ENCODE assay signal across 8 mouse cellular contexts in the genomic region with DNA sequence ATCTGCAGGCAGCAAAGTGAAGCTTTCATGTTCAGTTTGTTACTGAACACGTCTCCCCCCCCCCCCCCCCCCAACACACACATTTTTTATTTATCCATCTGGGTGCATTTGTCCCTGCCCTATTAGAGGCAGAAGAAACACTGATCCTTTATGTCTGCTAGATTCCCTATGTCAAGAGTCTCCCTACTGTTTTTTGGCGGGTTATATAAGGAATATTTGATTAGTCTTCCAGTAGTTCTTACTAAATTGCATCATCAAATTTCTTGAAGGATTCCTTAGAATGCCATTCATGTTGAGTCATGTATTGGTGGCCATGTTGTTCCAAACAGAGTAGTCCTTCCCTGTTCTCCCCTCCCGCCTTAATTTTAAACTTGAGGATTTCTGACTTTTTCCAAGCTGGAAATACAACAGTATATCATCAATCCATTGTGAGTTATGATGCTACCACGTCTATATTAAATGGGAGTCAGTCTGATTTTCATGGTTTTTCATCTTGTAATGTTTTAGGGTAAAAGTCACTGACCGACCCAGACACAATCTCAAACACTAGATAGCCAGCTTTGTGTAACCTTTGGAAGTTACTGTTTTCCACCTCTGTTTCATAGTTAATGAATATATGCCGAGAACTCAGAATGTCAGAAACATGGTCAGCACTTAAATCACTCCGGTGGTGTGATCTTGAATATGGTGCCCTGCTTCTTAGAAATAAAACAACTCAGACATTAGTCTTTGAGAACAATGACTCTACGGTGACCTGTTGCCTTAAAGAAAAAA. TPM values are rescaled to one million over a fixed set of nuclear protein-coding genes. Genes with fewer than 3 reads are reported as not detected.
DNase-seq lines count a peak whose midpoint lies in the region; ATAC-seq and TF ChIP-seq lines count a peak whose summit lies in the region.
"Had no signal": no experiment of that assay in that cellular context is flagged by ENCODE, and none has a peak within 500 bp of the region (broad histone marks: within the 10 kb centered on the region; RNA-seq: fewer than 3 reads in every experiment).

No protein-coding gene starts in this region.

- no peak for DNase-seq in lung, embryonic 14.5 days
- no peak for DNase-seq in lung, postnatal 10 days
- no peak for DNase-seq in urinary bladder, postnatal 14 days (ENCODE audit: low spot score)
- DNase-seq in urinary bladder, postnatal 36 days (ENCODE audit: low spot score in 2 of 2), result no peak
- DNase-seq: heart, adult 18-20 months had no signal

- peak overlapping the region; percentile 84 for H3K4me2 ChIP-seq in lung, embryonic 14.5 days
- peak overlapping the region; percentile 71 for H3K4me2 ChIP-seq in limb, embryonic 12.5 days
- H3K4me2 ChIP-seq in stomach, embryonic 15.5 days, result peak overlapping the region; percentile 66

- H3K4me3 ChIP-seq in lung, embryonic 14.5 days (ENCODE audit: low read depth, low read length), result peak overlapping the region; percentile 92
- H3K4me3 ChIP-seq in embryonic fibroblast, embryonic 13.5 days (ENCODE audit: insufficient read depth, low read length), result peak overlapping the region; percentile 62
- H3K4me3 ChIP-seq in limb, embryonic 12.5 days (replicated peaks), result peak overlapping the region; percentile 97
- peak overlapping the region; percentile 97 for H3K4me3 ChIP-seq in stomach, embryonic 15.5 days (replicated peaks)

- no peak for TF ChIP-seq CTCF in lung, embryonic 14.5 days (IDR thresholded peaks at IDR 0.05; ENCODE audit: low read depth)
- TF ChIP-seq CTCF in embryonic fibroblast, embryonic 13.5 days (IDR thresholded peaks at IDR 0.05; ENCODE audit: borderline replicate concordance, insufficient read depth, low read length), result no peak

- peaks cover 30% of the 10 kb centered on the region for H3K36me3 ChIP-seq in lung, embryonic 14.5 days (ENCODE audit: insufficient read depth)
- H3K36me3 ChIP-seq in limb, embryonic 12.5 days, result peaks cover 32% of the 10 kb centered on the region
- H3K36me3 ChIP-seq in stomach, embryonic 15.5 days, result peaks cover 26% of the 10 kb centered on the region

- no peaks in the 10 kb centered on the region for H3K9me3 ChIP-seq in lung, embryonic 14.5 days (ENCODE audit: low read depth, low read length)
- H3K9me3 ChIP-seq in limb, embryonic 12.5 days, result no peaks in the 10 kb centered on the region
- H3K9me3 ChIP-seq in stomach, embryonic 15.5 days, result no peaks in the 10 kb centered on the region

- H3K27me3 ChIP-seq in lung, embryonic 14.5 days (ENCODE audit: insufficient read depth, low read length), result no peaks in the 10 kb centered on the region
- H3K27me3 ChIP-seq in limb, embryonic 12.5 days, result no peaks in the 10 kb centered on the region
- H3K27me3 ChIP-seq in stomach, embryonic 15.5 days (replicated peaks), result no peaks in the 10 kb centered on the region

- ATAC-seq in lung, embryonic 14.5 days (ENCODE audit: insufficient read depth), result no peak
- no peak for ATAC-seq in limb, embryonic 12.5 days (ENCODE audit: insufficient number of reproducible peaks, insufficient read depth, low FRiP score, low TSS enrichment, low read depth)
- ATAC-seq in stomach, embryonic 15.5 days (ENCODE audit: insufficient read depth, low FRiP score, low read depth), result no peak

- no peak overlapping the region for H3K27ac ChIP-seq in lung, embryonic 14.5 days (ENCODE audit: low read depth)
- H3K27ac ChIP-seq in embryonic fibroblast, embryonic 13.5 days (ENCODE audit: insufficient read depth, low read length), result no peak overlapping the region
- H3K27ac ChIP-seq in limb, embryonic 12.5 days, result no peak overlapping the region
- no peak overlapping the region for H3K27ac ChIP-seq in stomach, embryonic 15.5 days

- peak overlapping the region; percentile 88 for H3K9ac ChIP-seq in lung, embryonic 14.5 days
- H3K9ac ChIP-seq in limb, embryonic 12.5 days (replicated peaks), result no peak overlapping the region
- H3K9ac ChIP-seq in stomach, embryonic 15.5 days, result 0 out of 2 replicates have a peak overlapping the region, but pooled peaks have one; percentile 86

- TF ChIP-seq POLR2A in embryonic fibroblast, embryonic 13.5 days (IDR thresholded peaks at IDR 0.05; ENCODE audit: low read depth, low read length), result no peak

- no peaks in the 10 kb centered on the region for H3K4me1 ChIP-seq in lung, embryonic 14.5 days (ENCODE audit: insufficient read depth)
- H3K4me1 ChIP-seq in embryonic fibroblast, embryonic 13.5 days (ENCODE audit: control insufficient read depth, insufficient read depth, low read length), result no peaks in the 10 kb centered on the region
- peaks cover 7% of the 10 kb centered on the region for H3K4me1 ChIP-seq in limb, embryonic 12.5 days (replicated peaks)
- H3K4me1 ChIP-seq in stomach, embryonic 15.5 days, result no peaks in the 10 kb centered on the region

- 65% methylated on average over 8 of the region's 8 CpGs for WGBS in lung, embryonic 14.5 days
- WGBS in limb, embryonic 12.5 days, result 72% methylated on average over 8 of the region's 8 CpGs
- WGBS in stomach, embryonic 15.5 days, result 65% methylated on average over 8 of the region's 8 CpGs

RNA-seq across cellular contexts. Expression of gene Cpox, which starts 1.3 kb away (rescaled TPM):
- 22.7 and 23.7 TPM in 2 replicates for polyA plus RNA-seq in lung, embryonic 14.5 days (2014; fragmentation: Nextera tagmentation; extraction: Ambion mirVana)
- polyA plus RNA-seq in embryonic fibroblast, embryonic 13.5 days (2011; ENCODE audit: insufficient read length, low read depth, missing spikeins), result 30.4 and 33.2 TPM in 2 replicates
- polyA plus RNA-seq in limb, embryonic 12.5 days (2016; fragmentation: Nextera tagmentation; extraction: Ambion mirVana), result 23.0 and 23.4 TPM in 2 replicates
- polyA plus RNA-seq in stomach, embryonic 15.5 days (2015; fragmentation: Nextera tagmentation; extraction: Ambion mirVana), result 64.4 and 80.4 TPM in 2 replicates

RNA-seq across cellular contexts. Expression of gene E330017A01Rik, which starts 32.9 kb away (rescaled TPM):
- not detected in 2 replicates for polyA plus RNA-seq in lung, embryonic 14.5 days (2014; fragmentation: Nextera tagmentation; extraction: Ambion mirVana)
- polyA plus RNA-seq in embryonic fibroblast, embryonic 13.5 days (2011; ENCODE audit: insufficient read length, low read depth, missing spikeins), result not detected in 2 replicates
- polyA plus RNA-seq in limb, embryonic 12.5 days (2016; fragmentation: Nextera tagmentation; extraction: Ambion mirVana), result not detected in 2 replicates
- polyA plus RNA-seq in stomach, embryonic 15.5 days (2015; fragmentation: Nextera tagmentation; extraction: Ambion mirVana), result not detected in 2 replicates

RNA-seq across cellular contexts. Expression of gene Gpr15, which starts 47.5 kb away (rescaled TPM):
- polyA plus RNA-seq in lung, embryonic 14.5 days (2014; fragmentation: Nextera tagmentation; extraction: Ambion mirVana), result 0.11 TPM in 1 of 2 replicates, not detected in the other
- not detected in 2 replicates for polyA plus RNA-seq in embryonic fibroblast, embryonic 13.5 days (2011; ENCODE audit: insufficient read length, low read depth, missing spikeins)
- polyA plus RNA-seq in limb, embryonic 12.5 days (2016; fragmentation: Nextera tagmentation; extraction: Ambion mirVana), result not detected in 2 replicates
- 0.08 and 0.12 TPM in 2 replicates for polyA plus RNA-seq in stomach, embryonic 15.5 days (2015; fragmentation: Nextera tagmentation; extraction: Ambion mirVana)

RNA-seq across cellular contexts. Expression of gene Gm813, which starts 54.6 kb away (rescaled TPM):
- not detected in 2 replicates for polyA plus RNA-seq in lung, embryonic 14.5 days (2014; fragmentation: Nextera tagmentation; extraction: Ambion mirVana)
- polyA plus RNA-seq in embryonic fibroblast, embryonic 13.5 days (2011; ENCODE audit: insufficient read length, low read depth, missing spikeins), result not detected in 2 replicates
- polyA plus RNA-seq in limb, embryonic 12.5 days (2016; fragmentation: Nextera tagmentation; extraction: Ambion mirVana), result not detected in 2 replicates
- polyA plus RNA-seq in stomach, embryonic 15.5 days (2015; fragmentation: Nextera tagmentation; extraction: Ambion mirVana), result not detected in 2 replicates

RNA-seq across cellular contexts. Expression of gene Cldnd1, which starts 56.3 kb away (rescaled TPM):
- polyA plus RNA-seq in lung, embryonic 14.5 days (2014; fragmentation: Nextera tagmentation; extraction: Ambion mirVana), result 127 and 128 TPM in 2 replicates
- 98.1 and 112 TPM in 2 replicates for polyA plus RNA-seq in embryonic fibroblast, embryonic 13.5 days (2011; ENCODE audit: insufficient read length, low read depth, missing spikeins)
- 105 and 119 TPM in 2 replicates for polyA plus RNA-seq in limb, embryonic 12.5 days (2016; fragmentation: Nextera tagmentation; extraction: Ambion mirVana)
- 111 and 117 TPM in 2 replicates for polyA plus RNA-seq in stomach, embryonic 15.5 days (2015; fragmentation: Nextera tagmentation; extraction: Ambion mirVana)
